Mouse (Mus musculus): ENCODE results near the gene Nisch. TPM values are rescaled to one million over a fixed set of nuclear protein-coding genes. Genes with fewer than 3 reads are reported as not detected.

Nisch gene
- 100 to 1,000 TPM; 257 to 319 TPM for total RNA-seq (2021)
- long read RNA-seq, experiment 1, full-length matches to known transcripts: 81 of 158 reads
- long read RNA-seq, experiment 1, partial matches to known transcripts: 48 of 158 reads
- long read RNA-seq, experiment 1, other reads (novel, unspliced or antisense): 29 of 158 reads
- long read RNA-seq, experiment 2, full-length matches to known transcripts: 76 of 226 reads
- long read RNA-seq, experiment 2, partial matches to known transcripts: 109 of 226 reads
- long read RNA-seq, experiment 2, other reads (novel, unspliced or antisense): 41 of 226 reads

DNA sequence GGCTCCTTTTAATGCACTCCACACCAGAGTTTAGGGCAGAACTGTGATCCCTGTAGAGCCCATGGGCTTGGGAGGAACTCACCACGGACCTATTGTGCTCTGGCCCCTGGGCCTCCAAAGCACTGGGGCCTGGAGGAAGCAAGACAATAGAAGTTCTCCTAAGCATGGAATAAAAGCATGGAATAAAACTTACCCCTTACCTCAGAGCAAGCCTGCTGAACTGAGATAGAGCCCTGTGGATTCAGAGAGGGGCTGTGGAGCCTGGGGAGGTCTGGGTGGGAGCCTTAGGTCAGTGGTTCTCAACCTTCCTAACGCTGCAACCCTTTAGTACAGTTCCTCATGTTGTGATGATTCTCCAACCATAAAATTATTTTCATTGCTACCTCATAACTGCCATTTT lies at the start of gene Nisch:
TSS of gene Nisch (minus strand) at position 101 of the 400 bp plus-strand sequence.
- DNase-seq (ENCODE audit: low spot score in 2 of 2): no peak

DNA sequence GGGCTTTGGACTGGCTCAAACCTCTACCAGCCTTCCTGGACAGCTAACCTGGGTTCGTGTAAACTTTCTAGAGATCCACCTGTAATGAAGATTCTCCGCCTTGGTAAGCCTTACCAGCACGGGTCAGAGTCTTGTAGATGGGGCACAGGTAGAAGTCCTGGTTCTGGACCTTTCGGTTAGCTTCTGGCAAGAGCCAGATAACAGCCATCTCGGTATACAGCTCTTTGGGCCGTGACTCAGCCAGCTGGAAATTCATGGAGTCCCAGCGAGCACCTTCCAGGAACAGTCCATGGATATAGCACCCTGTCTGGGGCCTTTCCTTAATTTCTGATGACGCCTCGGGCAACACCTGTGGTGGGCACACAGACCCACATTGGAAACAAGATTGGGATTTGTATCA lies 44.2 kb upstream of the Nisch start:
- DNase-seq (ENCODE audit: low spot score in 2 of 2): no peak

- DNase-seq (ENCODE audit: low spot score in 2 of 2): no peak
These were observed 43.6 kb upstream of the Nisch start for GRCm38 (mm10) chr14:31260374-31260773.

DNA sequence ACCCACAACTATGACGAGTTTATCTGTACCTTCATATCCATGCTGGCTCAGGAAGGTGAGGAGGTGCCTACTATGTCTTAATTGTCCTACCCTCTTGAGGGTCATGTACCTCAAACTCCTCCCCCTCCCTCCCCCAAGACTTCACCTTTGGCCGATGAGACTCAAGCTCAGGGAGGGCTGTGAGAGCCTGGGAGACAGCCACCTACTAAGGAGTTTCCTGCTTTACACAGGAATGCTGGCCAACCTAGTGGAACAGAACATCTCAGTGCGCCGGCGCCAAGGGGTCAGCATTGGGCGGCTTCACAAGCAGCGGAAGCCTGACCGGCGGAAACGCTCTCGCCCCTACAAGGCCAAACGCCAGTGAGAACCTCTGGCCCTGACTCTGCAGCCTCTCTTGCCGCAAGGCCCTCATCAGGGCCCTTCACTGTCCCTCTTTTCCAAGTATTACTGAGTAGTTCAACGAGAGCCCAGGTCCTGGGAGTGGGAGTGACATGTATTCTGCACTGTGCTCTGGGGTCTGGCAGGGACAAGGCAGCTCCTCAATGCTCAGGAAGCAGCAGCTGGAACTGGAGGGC lies 41.8 kb upstream of the Nisch start:
- no peak for DNase-seq (ENCODE audit: low spot score in 2 of 2)

- no peak for DNase-seq (ENCODE audit: low spot score in 2 of 2)
These were observed 35.3 kb upstream of the Nisch start for GRCm38 (mm10) chr14:31252091-31252490.

DNA sequence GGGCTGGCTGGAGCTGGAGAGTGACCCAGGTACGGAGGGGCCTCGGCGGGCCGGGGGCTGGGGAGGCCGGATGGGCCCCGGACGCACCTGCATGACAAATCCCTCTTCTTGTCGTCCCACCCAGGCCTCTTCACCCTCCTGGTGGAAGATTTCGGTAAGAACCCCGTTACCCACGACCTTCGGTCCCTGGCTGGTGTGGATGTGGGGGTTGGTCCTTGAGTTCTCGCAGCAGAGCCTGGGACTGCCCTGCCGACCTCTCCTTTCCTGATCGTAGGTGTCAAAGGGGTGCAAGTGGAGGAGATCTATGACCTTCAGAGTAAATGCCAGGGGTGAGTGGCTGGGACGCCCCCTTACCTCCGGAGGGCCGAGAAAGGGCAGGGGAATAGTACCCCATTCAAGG lies 34.9 kb upstream of the Nisch start:
- no peak for DNase-seq (ENCODE audit: low spot score in 2 of 2)

GRCm38 (mm10) chr14:31251084-31251604 lies 34.4 kb upstream of the Nisch start, which contains the start of the genes Phf7 and Bap1:
Gene Phf7, minus strand, starts transcription at chr14:31251317.
Gene Bap1, plus strand, starts transcription at chr14:31251450.
- peak; percentile 98 to 99 for DNase-seq (ENCODE audit: low spot score in 2 of 2)

- no peak for DNase-seq (ENCODE audit: low spot score in 2 of 2)
These were observed 33.7 kb upstream of the Nisch start for GRCm38 (mm10) chr14:31250222-31251083.

DNA sequence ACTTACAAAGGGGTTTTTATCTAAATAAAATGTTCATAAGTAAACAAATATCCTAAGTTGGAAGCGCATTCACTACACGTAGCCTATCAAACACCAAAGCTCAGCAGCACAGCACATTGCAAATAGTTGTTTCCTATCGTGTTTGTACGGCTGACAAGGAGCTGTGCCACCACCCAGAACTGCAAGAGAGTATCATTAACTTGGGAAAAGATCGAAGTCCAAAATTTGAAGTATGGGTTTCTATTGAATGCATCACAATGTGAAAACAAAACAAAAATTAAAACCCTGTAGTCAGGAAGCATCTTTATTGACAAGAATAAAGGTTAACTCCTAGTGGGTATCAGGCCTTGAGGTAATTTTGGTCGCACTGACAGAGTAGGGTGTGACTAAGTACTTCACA lies 31.6 kb upstream of the Nisch start:
- DNase-seq (ENCODE audit: low spot score in 2 of 2): no peak

GRCm38 (mm10) chr14:31245946-31246345 lies 29.2 kb upstream of the Nisch start:
- no peak for DNase-seq (ENCODE audit: low spot score in 2 of 2)

DNA sequence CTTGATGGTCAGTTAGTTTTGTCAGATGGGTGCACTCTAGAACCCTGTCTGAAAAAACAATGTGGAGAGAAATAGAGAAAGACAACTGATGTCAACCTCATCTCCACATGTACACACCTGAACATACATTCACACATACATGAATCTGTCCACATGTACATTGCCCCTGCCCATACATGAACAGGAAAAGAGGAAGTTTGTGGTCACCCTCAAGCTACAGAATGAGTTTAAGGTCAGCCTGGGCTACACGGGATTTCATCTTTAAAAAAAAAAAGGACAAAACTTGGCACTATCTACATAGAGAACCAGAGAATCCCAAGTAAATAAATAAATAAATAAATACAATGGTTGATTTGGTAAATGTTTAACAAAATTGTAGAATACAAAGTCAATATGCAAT lies 28.0 kb upstream of the Nisch start:
- no peak for DNase-seq (ENCODE audit: low spot score in 2 of 2)

GRCm38 (mm10) chr14:31240528-31240927 lies 23.8 kb upstream of the Nisch start:
- DNase-seq (ENCODE audit: low spot score in 2 of 2): no peak

- peak in 1 of 2 experiments; percentile 28 for DNase-seq (ENCODE audit: low spot score in 2 of 2)
These were observed 20.5 kb upstream of the Nisch start for GRCm38 (mm10) chr14:31237101-31237882.

DNA sequence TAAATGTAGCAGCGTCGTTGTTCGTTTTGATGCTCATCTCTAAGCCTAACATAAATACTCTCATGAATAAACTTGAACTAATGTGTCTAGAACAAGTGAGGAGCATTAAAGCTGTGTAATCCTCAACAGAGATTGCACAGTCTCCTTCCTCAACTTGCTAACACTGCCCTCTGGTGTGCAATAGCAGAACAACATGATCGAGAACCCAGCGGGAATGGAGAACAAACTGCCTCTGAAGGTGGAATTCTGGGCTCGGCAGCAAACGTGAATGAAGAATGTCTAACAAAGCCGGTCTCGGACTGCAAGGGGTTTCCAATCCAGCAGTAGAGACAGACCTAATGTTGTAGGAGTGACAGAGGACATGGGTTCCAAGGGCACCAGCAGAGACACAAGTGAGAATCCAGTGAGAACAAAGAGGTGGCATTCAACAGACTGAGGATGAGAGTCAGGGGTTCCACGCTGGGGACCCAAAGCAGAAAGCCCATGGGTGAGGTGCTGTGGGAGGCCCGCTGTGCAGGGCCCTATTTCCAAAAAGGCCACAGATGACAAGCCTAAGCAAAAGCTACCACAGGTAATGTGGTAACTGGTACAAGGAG lies 17.3 kb upstream of the Nisch start:
- peak; percentile 78 to 83 for DNase-seq (ENCODE audit: low spot score in 2 of 2)

GRCm38 (mm10) chr14:31233070-31233995 lies 16.6 kb upstream of the Nisch start:
- no peak for DNase-seq (ENCODE audit: low spot score in 2 of 2)

- DNase-seq (ENCODE audit: low spot score in 2 of 2): no peak
These were observed 15.8 kb upstream of the Nisch start for GRCm38 (mm10) chr14:31232404-31233069.

DNA sequence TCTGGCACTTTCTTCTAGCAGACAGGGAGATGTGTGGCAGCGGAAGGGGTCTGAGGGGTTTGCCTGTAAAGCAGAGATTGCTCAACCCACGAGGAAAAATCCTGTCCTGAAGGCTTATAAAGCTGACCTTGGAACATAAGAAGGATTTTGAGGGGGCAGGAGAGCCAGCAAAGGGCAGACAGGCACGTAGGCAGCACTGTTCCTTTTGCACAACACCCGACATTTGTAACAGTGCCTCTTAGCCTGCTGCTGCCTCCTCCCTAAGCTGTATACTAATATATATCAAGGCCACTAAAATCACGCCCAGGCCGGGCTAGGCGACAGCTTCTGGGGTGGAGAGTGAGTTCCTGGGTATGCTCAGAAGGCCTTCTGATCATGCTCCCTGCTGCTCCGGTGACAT lies 13.7 kb upstream of the Nisch start:
- no peak for DNase-seq (ENCODE audit: low spot score in 2 of 2)

- DNase-seq (ENCODE audit: low spot score in 2 of 2): no peak
These were observed 11.5 kb upstream of the Nisch start for GRCm38 (mm10) chr14:31228234-31228633.

- DNase-seq (ENCODE audit: low spot score in 2 of 2): no peak
These were observed 10.2 kb upstream of the Nisch start for GRCm38 (mm10) chr14:31226978-31227377.
